Mouse (Mus musculus) testis, adult 2 months (tissue): ENCODE results near the gene Tenm4.

Experiments
- CTCF ChIP-seq: fragments of 200-500 bp; IDR thresholded peaks from 2 replicates; pipeline ENCODE4 v1.5.1; 2012; ENCODE audit warnings: low read depth, mild to moderate bottlenecking, inconsistent platforms, low read length, moderate library complexity; ENCODE audit not compliant: control insufficient read depth, insufficient read depth, insufficient replicate concordance
- POLR2A ChIP-seq: fragments of 200-500 bp; IDR thresholded peaks from 2 replicates; pipeline ENCODE4 v1.6.1; 2012; ENCODE audit warnings: low read depth, mild to moderate bottlenecking, inconsistent platforms, low read length, moderate library complexity; ENCODE audit not compliant: control insufficient read depth

DNA sequence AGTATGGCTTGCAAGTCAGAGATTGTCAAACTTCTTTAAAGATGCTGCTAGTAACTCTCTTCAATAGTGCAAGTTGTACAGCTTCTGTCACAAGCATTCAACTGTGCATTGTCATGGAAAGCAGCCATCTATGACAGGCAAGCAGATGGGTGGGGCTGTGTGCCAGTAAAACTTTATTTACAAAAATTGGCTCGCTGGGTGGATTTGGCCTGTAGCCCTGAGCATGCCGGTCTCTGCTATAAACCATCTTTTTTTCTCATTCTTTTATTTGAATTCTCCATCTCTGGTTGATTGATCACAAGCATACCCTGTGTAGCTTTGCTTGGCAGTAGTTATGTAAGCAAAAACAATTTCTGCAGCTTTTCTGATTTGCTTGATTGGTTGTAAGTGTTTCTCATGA, 119.5 kb downstream of the Tenm4 start:
- TF ChIP-seq POLR2A = no peak
- no peak for TF ChIP-seq CTCF
